Comparison of ENCODE assay signal across 8 mouse cellular contexts in the genomic region with DNA sequence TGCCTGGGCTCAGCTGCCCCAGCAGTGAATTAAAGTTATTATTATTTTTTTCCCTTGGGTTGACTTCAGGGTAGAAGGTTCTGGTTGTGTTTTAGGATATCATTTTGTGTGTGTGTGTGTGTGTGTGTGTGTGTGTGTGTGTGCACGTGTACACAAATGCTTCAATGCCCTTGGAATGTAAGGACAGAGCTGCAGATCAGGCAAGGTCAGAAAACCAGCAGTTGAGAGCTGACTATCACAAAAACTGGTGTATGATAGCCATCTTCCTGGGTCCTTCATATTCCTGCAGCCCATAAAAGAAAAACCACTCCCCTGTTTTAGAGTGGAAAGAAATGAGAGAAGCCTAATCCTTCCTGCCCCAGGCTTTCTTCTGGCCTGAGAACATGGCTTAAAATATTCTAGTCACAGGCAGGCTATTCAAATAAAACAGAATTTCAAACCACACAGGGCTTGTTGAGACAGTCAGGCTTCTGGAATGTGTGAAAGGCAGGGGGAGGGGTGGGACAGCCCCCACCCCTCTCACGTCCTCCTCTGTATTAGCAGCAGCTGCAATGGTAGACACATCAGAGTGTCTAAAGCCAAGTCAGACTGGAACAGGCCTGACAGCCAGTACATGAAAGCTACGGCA.
DNase-seq lines count a peak whose midpoint lies in the region; ATAC-seq lines count a peak whose summit lies in the region.

No protein-coding gene starts in this region.

- H3K4me1 ChIP-seq in limb, embryonic 11.5 days (ENCODE audit: control insufficient read depth, insufficient read depth, low read length) = no peaks in the 10 kb centered on the region
- H3K4me1 ChIP-seq in limb, embryonic 10.5 days = peaks cover 8% of the 10 kb centered on the region; the same call in 1 of the 2 replicates
- peaks cover 19% of the 10 kb centered on the region for H3K4me1 ChIP-seq in forebrain, embryonic 10.5 days
- peaks cover 8% of the 10 kb centered on the region; the same call in 1 of the 2 replicates for H3K4me1 ChIP-seq in kidney, embryonic 16.5 days (ENCODE audit: insufficient read depth, low read length)
- peaks cover 6% of the 10 kb centered on the region; the same call in 1 of the 2 replicates for H3K4me1 ChIP-seq in stomach, embryonic 14.5 days (ENCODE audit: control insufficient read depth, insufficient read depth, low read length)

- no peak overlapping the region for H3K4me2 ChIP-seq in limb, embryonic 11.5 days (ENCODE audit: low read depth, severe bottlenecking)
- no peak overlapping the region for H3K4me2 ChIP-seq in kidney, embryonic 16.5 days (replicated peaks; ENCODE audit: low read depth, low read length)
- H3K4me2 ChIP-seq in stomach, embryonic 14.5 days (replicated peaks; ENCODE audit: low read depth, low read length) = no peak overlapping the region

- H3K27ac ChIP-seq in limb, embryonic 11.5 days (replicated peaks; ENCODE audit: low read depth, low read length) = no peak overlapping the region
- H3K27ac ChIP-seq in limb, embryonic 10.5 days = no peak overlapping the region
- peak overlapping the region; percentile 74 for H3K27ac ChIP-seq in forebrain, embryonic 10.5 days
- peak overlapping the region; percentile 34; the same call in 1 of the 2 replicates for H3K27ac ChIP-seq in kidney, embryonic 16.5 days (ENCODE audit: low read length)
- peak overlapping the region; percentile 16; the same call in 1 of the 2 replicates for H3K27ac ChIP-seq in stomach, embryonic 14.5 days (ENCODE audit: low read length)

- no peaks in the 10 kb centered on the region for H3K9me3 ChIP-seq in limb, embryonic 11.5 days (ENCODE audit: control insufficient read depth, low read length)
- H3K9me3 ChIP-seq in limb, embryonic 10.5 days (replicated peaks) = no peaks in the 10 kb centered on the region
- H3K9me3 ChIP-seq in forebrain, embryonic 10.5 days = no peaks in the 10 kb centered on the region
- no peaks in the 10 kb centered on the region for H3K9me3 ChIP-seq in kidney, embryonic 16.5 days (ENCODE audit: low read length)
- no peaks in the 10 kb centered on the region for H3K9me3 ChIP-seq in stomach, embryonic 14.5 days (ENCODE audit: control insufficient read depth, low read depth, low read length)

- 42% methylated on average over 3 of the region's 3 CpGs for WGBS in limb, embryonic 11.5 days
- 48% methylated on average over 3 of the region's 3 CpGs for WGBS in limb, embryonic 10.5 days
- WGBS in forebrain, embryonic 10.5 days = 47% methylated on average over 3 of the region's 3 CpGs
- WGBS in kidney, embryonic 16.5 days = 15% methylated on average over 3 of the region's 3 CpGs
- WGBS in stomach, embryonic 14.5 days = 33% methylated on average over 3 of the region's 3 CpGs

- H3K36me3 ChIP-seq in limb, embryonic 11.5 days (ENCODE audit: control insufficient read depth, insufficient read depth, low read length) = no peaks in the 10 kb centered on the region
- H3K36me3 ChIP-seq in limb, embryonic 10.5 days = no peaks in the 10 kb centered on the region
- no peaks in the 10 kb centered on the region for H3K36me3 ChIP-seq in forebrain, embryonic 10.5 days (replicated peaks)
- no peaks in the 10 kb centered on the region for H3K36me3 ChIP-seq in kidney, embryonic 16.5 days (ENCODE audit: insufficient read depth, low read length)
- H3K36me3 ChIP-seq in stomach, embryonic 14.5 days (ENCODE audit: control insufficient read depth, insufficient read depth, low read length) = no peaks in the 10 kb centered on the region

- H3K4me3 ChIP-seq in limb, embryonic 11.5 days (ENCODE audit: low read depth, low read length) = no peak overlapping the region
- no peak overlapping the region for H3K4me3 ChIP-seq in limb, embryonic 10.5 days
- no peak overlapping the region for H3K4me3 ChIP-seq in forebrain, embryonic 10.5 days
- H3K4me3 ChIP-seq in kidney, embryonic 16.5 days (ENCODE audit: low read length) = no peak overlapping the region
- no peak overlapping the region for H3K4me3 ChIP-seq in stomach, embryonic 14.5 days (ENCODE audit: low read depth, low read length)

- DNase-seq in limb, embryonic 11.5 days (ENCODE audit: low spot score) = no peak
- no peak for DNase-seq in limb, embryonic 10.5 days (ENCODE audit: low spot score)
- no peak for DNase-seq in forebrain, embryonic 10.5 days (ENCODE audit: extremely low spot score, low spot score)
- no peak for DNase-seq in frontal cortex, adult 2 months (ENCODE audit: extremely low spot score in 1 of 2, low spot score in 1 of 2)

- ATAC-seq in limb, embryonic 11.5 days (ENCODE audit: insufficient number of reproducible peaks, low FRiP score, low TSS enrichment, low read depth) = peak; percentile 74
- ATAC-seq in kidney, embryonic 16.5 days (ENCODE audit: low FRiP score, low TSS enrichment) = peak; percentile 66
- ATAC-seq in stomach, embryonic 14.5 days (ENCODE audit: insufficient number of reproducible peaks, insufficient read depth, low FRiP score, low read depth) = peak; percentile 63; the same call in 1 of the 2 replicates
- no peak for ATAC-seq in CD4-positive, CD25-positive, alpha-beta regulatory T cell, adult 4 months
- no peak for ATAC-seq in megakaryocyte progenitor cell, adult 5-6 weeks (replicated peaks; ENCODE audit: poor library complexity)

- no peaks in the 10 kb centered on the region for H3K27me3 ChIP-seq in limb, embryonic 11.5 days (ENCODE audit: control insufficient read depth, insufficient read depth, low read length)
- no peaks in the 10 kb centered on the region for H3K27me3 ChIP-seq in limb, embryonic 10.5 days (ENCODE audit: low read depth, poor library complexity, severe bottlenecking)
- H3K27me3 ChIP-seq in forebrain, embryonic 10.5 days (ENCODE audit: poor library complexity, severe bottlenecking) = no peaks in the 10 kb centered on the region
- H3K27me3 ChIP-seq in kidney, embryonic 16.5 days (ENCODE audit: insufficient read depth, low read length) = no peaks in the 10 kb centered on the region
- no peaks in the 10 kb centered on the region for H3K27me3 ChIP-seq in stomach, embryonic 14.5 days (ENCODE audit: control insufficient read depth, insufficient read depth, low read length)

- H3K9ac ChIP-seq in limb, embryonic 11.5 days (ENCODE audit: low read length) = no peak overlapping the region
- no peak overlapping the region for H3K9ac ChIP-seq in kidney, embryonic 16.5 days (replicated peaks; ENCODE audit: low read length)
- H3K9ac ChIP-seq in stomach, embryonic 14.5 days (replicated peaks; ENCODE audit: low read depth, low read length) = no peak overlapping the region

Comparison
In these comparisons a context has a peak if more than half of its experiments do, and no peak if none do; other contexts are left out.
1. ATAC-seq: peak in limb, embryonic 11.5 days (single experiment), kidney, embryonic 16.5 days (single experiment) and stomach, embryonic 14.5 days (single experiment); none in CD4-positive, CD25-positive, alpha-beta regulatory T cell, adult 4 months (single experiment) and megakaryocyte progenitor cell, adult 5-6 weeks (single experiment).
2. H3K27ac ChIP-seq: peak in forebrain, embryonic 10.5 days (single experiment), kidney, embryonic 16.5 days (single experiment) and stomach, embryonic 14.5 days (single experiment); none in limb, embryonic 11.5 days (single experiment) and limb, embryonic 10.5 days (single experiment).